Mouse (Mus musculus) forebrain, embryonic 15.5 days (tissue): ENCODE measurements around the gene Gm9821. TPM values are rescaled to one million over a fixed set of nuclear protein-coding genes. Genes with fewer than 3 reads are reported as not detected.
A peak's percentile ranks its signal among the peaks of the same experiment; 100 is the strongest.

ENCODE experiments used
- ATAC-seq: fragments of 200-750 bp; cut with Nextera tagmentation; replicated peaks from 2 replicates; pipeline ENCODE4 v1.8.0; 2017; ENCODE audit warnings: mild to moderate bottlenecking, moderate TSS enrichment, moderate library complexity
- H3K27ac ChIP-seq: fragments of 300-500 bp; sonication (generic); replicated peaks from 2 replicates; pipeline ENCODE4 v1.5.1; 2015; ENCODE audit warnings: mild to moderate bottlenecking, inconsistent platforms
- H3K27me3 ChIP-seq: fragments of 300-500 bp; sonication (generic); 2 replicates; pipeline ENCODE4 v1.6.1; 2015; ENCODE audit warnings: inconsistent platforms
- H3K36me3 ChIP-seq: fragments of 300-500 bp; sonication (generic); 2 replicates; pipeline ENCODE4 v1.6.1; 2015; ENCODE audit warnings: mild to moderate bottlenecking, inconsistent platforms
- H3K4me1 ChIP-seq: fragments of 300-500 bp; sonication (generic); 2 replicates; pipeline ENCODE4 v1.6.1; 2015; ENCODE audit warnings: inconsistent platforms
- H3K4me2 ChIP-seq: fragments of 300-500 bp; sonication (generic); replicated peaks from 2 replicates; pipeline ENCODE4 v1.6.1; 2015; ENCODE audit warnings: mild to moderate bottlenecking, inconsistent platforms
- H3K4me3 ChIP-seq: fragments of 300-500 bp; sonication (generic); 2 replicates; pipeline ENCODE4 v1.5.1; 2015; ENCODE audit warnings: mild to moderate bottlenecking, inconsistent platforms
- H3K9ac ChIP-seq: fragments of 300-500 bp; sonication (generic); replicated peaks from 2 replicates; pipeline ENCODE4 v1.6.1; 2015; ENCODE audit warnings: mild to moderate bottlenecking, inconsistent platforms
- H3K9me3 ChIP-seq: fragments of 300-500 bp; sonication (generic); 2 replicates; pipeline ENCODE4 v1.6.1; 2016; ENCODE audit warnings: inconsistent platforms
- WGBS: fragments of 180-500 bp; shearing (Covaris S2); methylation state at CpG from one replicate; pipeline ENCODE4 v1.1.7; 2015; ENCODE audit warnings: mixed read lengths; 5-methylcytosine and 5-hydroxymethylcytosine counted together
- microRNA-seq: library from miRNA; unstranded; fragments of <30 nt; microRNA quantifications from one replicate; pipeline ENCODE4, GENCODE M21; 2016
- polyA plus RNA-seq: library from polyadenylated mRNA; unstranded; fragments of >200 nt; fragmentation: Nextera tagmentation; extraction: Ambion mirVana; gene quantifications from 2 replicates; pipeline ENCODE4 v1.2.1, GENCODE M21; 2015

Gm9821 gene
- polyA plus RNA-seq, 1 experiment from 2014 or later = 0.15 TPM

GRCm38 (mm10) chr2:91984906-91985525, 39.5 kb downstream of the Gm9821 start:
- Histone ChIP-seq H3K36me3 (no peaks in the 10 kb centered on the region), H3K4me1 (peaks cover 11% of the 10 kb centered on the region), H3K27me3 (no peaks in the 10 kb centered on the region), H3K9ac (no peak overlapping the region), H3K9me3 (no peaks in the 10 kb centered on the region), H3K4me2 (no peak overlapping the region), H3K27ac (0 out of 2 replicates have a peak overlapping the region, but pooled peaks have one; percentile 39), H3K4me3 (no peak overlapping the region)
- no peak for ATAC-seq
- WGBS = 42% methylated on average over 9 of the region's 9 CpGs

GRCm38 (mm10) chr2:91986071-91986470, 40.6 kb downstream of the Gm9821 start:
- WGBS = under 1% methylated on average over 5 of the region's 5 CpGs
- ATAC-seq = peak; percentile 30; the same call in 1 of the 2 replicates
- no peak overlapping the region for H3K4me2 ChIP-seq

GRCm38 (mm10) chr2:91987542-91987941, 42.0 kb downstream of the Gm9821 start:
- H3K27ac ChIP-seq = no peak overlapping the region
- peaks cover 7% of the 10 kb centered on the region for H3K4me1 ChIP-seq
- ATAC-seq = 0 out of 2 replicates have a peak, but pooled peaks have one; percentile 50
- no peaks in the 10 kb centered on the region for H3K36me3 ChIP-seq
- H3K9ac ChIP-seq = no peak overlapping the region
- WGBS = 4% methylated on average over 3 of the region's 3 CpGs
- no peak overlapping the region for H3K4me3 ChIP-seq
- H3K4me2 ChIP-seq = no peak overlapping the region
- H3K27me3 ChIP-seq = no peaks in the 10 kb centered on the region
- H3K9me3 ChIP-seq = no peaks in the 10 kb centered on the region

More at GRCm38 (mm10) chr2:91986071-91986470, 40.6 kb downstream of the Gm9821 start:
- Histone ChIP-seq H3K36me3 (no peaks in the 10 kb centered on the region), H3K4me3 (no peak overlapping the region), H3K27ac (no peak overlapping the region), H3K9me3 (no peaks in the 10 kb centered on the region), H3K9ac (no peak overlapping the region), H3K4me1 (peaks cover 7% of the 10 kb centered on the region), H3K27me3 (no peaks in the 10 kb centered on the region)

GRCm38 (mm10) chr2:91989750-91990149, 44.2 kb downstream of the Gm9821 start:
- no peak overlapping the region for H3K27ac ChIP-seq
- ATAC-seq = no peak
- H3K36me3 ChIP-seq = no peaks in the 10 kb centered on the region
- H3K9ac ChIP-seq = no peak overlapping the region
- no peaks in the 10 kb centered on the region for H3K4me1 ChIP-seq
- H3K4me2 ChIP-seq = no peak overlapping the region
- H3K4me3 ChIP-seq = no peak overlapping the region
- H3K27me3 ChIP-seq = no peaks in the 10 kb centered on the region
- no peaks in the 10 kb centered on the region for H3K9me3 ChIP-seq

GRCm38 (mm10) chr2:91993409-91993808, 47.9 kb downstream of the Gm9821 start:
- Histone ChIP-seq H3K4me2 (no peak overlapping the region), H3K27me3 (no peaks in the 10 kb centered on the region), H3K4me1 (no peaks in the 10 kb centered on the region), H3K36me3 (no peaks in the 10 kb centered on the region), H3K4me3 (no peak overlapping the region), H3K27ac (no peak overlapping the region), H3K9me3 (no peaks in the 10 kb centered on the region), H3K9ac (no peak overlapping the region)
- whole genome bisulfite sequencing = 68% methylated on average over 3 of the region's 3 CpGs
- ATAC-seq = no peak

GRCm38 (mm10) chr2:91996006-91996405, 50.5 kb downstream of the Gm9821 start:
- Histone ChIP-seq H3K27ac (no peak overlapping the region), H3K9me3 (no peaks in the 10 kb centered on the region), H3K36me3 (no peaks in the 10 kb centered on the region), H3K9ac (no peak overlapping the region), H3K27me3 (no peaks in the 10 kb centered on the region), H3K4me1 (no peaks in the 10 kb centered on the region), H3K4me3 (no peak overlapping the region), H3K4me2 (no peak overlapping the region)
- WGBS = 90% methylated on average over 5 of the region's 5 CpGs
- no peak for ATAC-seq

Small RNA genes within 50 kb of the gene (microRNA-seq; reads per million reads assigned to microRNA genes)
- not detected for gene Mir6999

Other genes with a start within 250 kb of the Gm9821 start
- 38.4 and 40.4 TPM in 2 replicates for gene Atg13, start 235.1 kb upstream of the Gm9821 start, polyA plus RNA-seq
- gene Harbi1, start 234.9 kb upstream of the Gm9821 start, polyA plus RNA-seq = 20.4 and 23.7 TPM in 2 replicates
- gene Ambra1, start 215.6 kb upstream of the Gm9821 start, polyA plus RNA-seq = 20.0 and 21.8 TPM in 2 replicates
- 1.5 and 1.8 TPM in 2 replicates for gene Chrm4, start 18.5 kb upstream of the Gm9821 start, polyA plus RNA-seq
- 347 and 357 TPM in 2 replicates for gene Mdk, start 13.4 kb upstream of the Gm9821 start, polyA plus RNA-seq
- 27.6 and 28.2 TPM in 2 replicates for gene Dgkz, start 30.2 kb downstream of the Gm9821 start, polyA plus RNA-seq
- gene Creb3l1, start 78.8 kb downstream of the Gm9821 start, polyA plus RNA-seq = 0.92 and 1.0 TPM in 2 replicates
- 46.8 and 48.6 TPM in 2 replicates for gene Phf21a, start 147.4 kb downstream of the Gm9821 start, polyA plus RNA-seq